Mouse (Mus musculus): ENCODE data around the gene Aup1. TPM values are rescaled to one million over a fixed set of nuclear protein-coding genes. Genes with fewer than 3 reads are reported as not detected.

The Aup1 gene
- polyA plus RNA-seq, 1 experiment = 867 TPM

- 87% methylated on average over 4 of the region's 4 CpGs for WGBS
These were observed 29.1 kb upstream of the Aup1 start for GRCm38 (mm10) chr6:83025221-83025620.

GRCm38 (mm10) chr6:83027293-83027692 is 27.0 kb upstream of the Aup1 start:
- TF ChIP-seq POLR2A (IDR thresholded peaks at IDR 0.05; ENCODE audit: control insufficient read depth, extremely low read depth, insufficient read depth, low read length, poor library complexity) (no peak), CTCF (IDR thresholded peaks at IDR 0.05; ENCODE audit: borderline replicate concordance, control insufficient read depth, extremely low read depth, insufficient read depth, low read length, poor library complexity) (no peak)
- no peak for DNase-seq
- Histone ChIP-seq H3K4me3 (ENCODE audit: control insufficient read depth, insufficient read depth, low read length) (no peak overlapping the region), H3K36me3 (ENCODE audit: control insufficient read depth, insufficient read depth, low read length) (no peaks in the 10 kb centered on the region), H3K27ac (ENCODE audit: control insufficient read depth, insufficient read depth, low read length) (no peak overlapping the region), H3K4me1 (replicated peaks; ENCODE audit: control insufficient read depth, insufficient read depth, low read length) (peaks cover 5% of the 10 kb centered on the region), H3K27me3 (ENCODE audit: control insufficient read depth, insufficient read depth, low read length) (no peaks in the 10 kb centered on the region)
- WGBS = 80% methylated on average over 8 of the region's 8 CpGs

More at GRCm38 (mm10) chr6:83025221-83025620, 29.1 kb upstream of the Aup1 start:
- H3K27me3 ChIP-seq (ENCODE audit: control insufficient read depth, insufficient read depth, low read length) = no peaks in the 10 kb centered on the region
- H3K4me1 ChIP-seq (replicated peaks; ENCODE audit: control insufficient read depth, insufficient read depth, low read length) = no peaks in the 10 kb centered on the region
- H3K36me3 ChIP-seq (ENCODE audit: control insufficient read depth, insufficient read depth, low read length) = no peaks in the 10 kb centered on the region
- no peak for DNase-seq
- no peak for TF ChIP-seq CTCF (IDR thresholded peaks at IDR 0.05; ENCODE audit: borderline replicate concordance, control insufficient read depth, extremely low read depth, insufficient read depth, low read length, poor library complexity)
- TF ChIP-seq POLR2A (IDR thresholded peaks at IDR 0.05; ENCODE audit: control insufficient read depth, extremely low read depth, insufficient read depth, low read length, poor library complexity) = no peak
- H3K4me3 ChIP-seq (ENCODE audit: control insufficient read depth, insufficient read depth, low read length) = no peak overlapping the region
- no peak overlapping the region for H3K27ac ChIP-seq (ENCODE audit: control insufficient read depth, insufficient read depth, low read length)

GRCm38 (mm10) chr6:83027706-83028105 is 26.6 kb upstream of the Aup1 start:
- no peaks in the 10 kb centered on the region for H3K27me3 ChIP-seq (ENCODE audit: control insufficient read depth, insufficient read depth, low read length)
- no peaks in the 10 kb centered on the region for H3K36me3 ChIP-seq (ENCODE audit: control insufficient read depth, insufficient read depth, low read length)
- peaks cover 9% of the 10 kb centered on the region for H3K4me1 ChIP-seq (replicated peaks; ENCODE audit: control insufficient read depth, insufficient read depth, low read length)
- H3K27ac ChIP-seq (ENCODE audit: control insufficient read depth, insufficient read depth, low read length) = no peak overlapping the region
- no peak for TF ChIP-seq POLR2A (IDR thresholded peaks at IDR 0.05; ENCODE audit: control insufficient read depth, extremely low read depth, insufficient read depth, low read length, poor library complexity)
- no peak for TF ChIP-seq CTCF (IDR thresholded peaks at IDR 0.05; ENCODE audit: borderline replicate concordance, control insufficient read depth, extremely low read depth, insufficient read depth, low read length, poor library complexity)
- 34% methylated on average over 8 of the region's 9 CpGs for WGBS
- DNase-seq = no peak
- H3K4me3 ChIP-seq (ENCODE audit: control insufficient read depth, insufficient read depth, low read length) = no peak overlapping the region

GRCm38 (mm10) chr6:83029777-83030176 is 24.5 kb upstream of the Aup1 start:
- no peak for DNase-seq
- Histone ChIP-seq H3K27me3 (ENCODE audit: control insufficient read depth, insufficient read depth, low read length) (no peaks in the 10 kb centered on the region), H3K4me3 (ENCODE audit: control insufficient read depth, insufficient read depth, low read length) (no peak overlapping the region), H3K27ac (ENCODE audit: control insufficient read depth, insufficient read depth, low read length) (no peak overlapping the region), H3K4me1 (replicated peaks; ENCODE audit: control insufficient read depth, insufficient read depth, low read length) (peaks cover 15% of the 10 kb centered on the region), H3K36me3 (ENCODE audit: control insufficient read depth, insufficient read depth, low read length) (no peaks in the 10 kb centered on the region)
- 92% methylated on average over 10 of the region's 10 CpGs for WGBS
- no peak for TF ChIP-seq POLR2A (IDR thresholded peaks at IDR 0.05; ENCODE audit: control insufficient read depth, extremely low read depth, insufficient read depth, low read length, poor library complexity)
- no peak for TF ChIP-seq CTCF (IDR thresholded peaks at IDR 0.05; ENCODE audit: borderline replicate concordance, control insufficient read depth, extremely low read depth, insufficient read depth, low read length, poor library complexity)

GRCm38 (mm10) chr6:83031111-83031510 is 23.2 kb upstream of the Aup1 start:
- Histone ChIP-seq H3K4me1 (replicated peaks; ENCODE audit: control insufficient read depth, insufficient read depth, low read length) (peaks cover 15% of the 10 kb centered on the region), H3K4me3 (ENCODE audit: control insufficient read depth, insufficient read depth, low read length) (no peak overlapping the region), H3K27ac (ENCODE audit: control insufficient read depth, insufficient read depth, low read length) (no peak overlapping the region), H3K36me3 (ENCODE audit: control insufficient read depth, insufficient read depth, low read length) (no peaks in the 10 kb centered on the region), H3K27me3 (ENCODE audit: control insufficient read depth, insufficient read depth, low read length) (no peaks in the 10 kb centered on the region)
- no peak for DNase-seq
- WGBS = 96% methylated on average over 7 of the region's 7 CpGs
- TF ChIP-seq CTCF (IDR thresholded peaks at IDR 0.05; ENCODE audit: borderline replicate concordance, control insufficient read depth, extremely low read depth, insufficient read depth, low read length, poor library complexity) = no peak

- no peak for TF ChIP-seq CTCF (IDR thresholded peaks at IDR 0.05; ENCODE audit: borderline replicate concordance, control insufficient read depth, extremely low read depth, insufficient read depth, low read length, poor library complexity)
- no peak for TF ChIP-seq POLR2A (IDR thresholded peaks at IDR 0.05; ENCODE audit: control insufficient read depth, extremely low read depth, insufficient read depth, low read length, poor library complexity)
These were observed 22.3 kb upstream of the Aup1 start for GRCm38 (mm10) chr6:83031921-83032590.

GRCm38 (mm10) chr6:83032769-83033191 is 21.5 kb upstream of the Aup1 start:
- H3K4me3 ChIP-seq (ENCODE audit: control insufficient read depth, insufficient read depth, low read length) = peak overlapping the region; percentile 82
- DNase-seq = peak; percentile 47
- H3K27me3 ChIP-seq (ENCODE audit: control insufficient read depth, insufficient read depth, low read length) = no peaks in the 10 kb centered on the region
- H3K4me1 ChIP-seq (replicated peaks; ENCODE audit: control insufficient read depth, insufficient read depth, low read length) = peaks cover 15% of the 10 kb centered on the region
- no peaks in the 10 kb centered on the region for H3K36me3 ChIP-seq (ENCODE audit: control insufficient read depth, insufficient read depth, low read length)
- H3K27ac ChIP-seq (ENCODE audit: control insufficient read depth, insufficient read depth, low read length) = no peak overlapping the region
- WGBS = under 1% methylated on average over 31 of the region's 31 CpGs
- TF ChIP-seq CTCF (IDR thresholded peaks at IDR 0.05; ENCODE audit: borderline replicate concordance, control insufficient read depth, extremely low read depth, insufficient read depth, low read length, poor library complexity) = no peak; the same call in 1 of the 2 replicates
- no peak for TF ChIP-seq POLR2A (IDR thresholded peaks at IDR 0.05; ENCODE audit: control insufficient read depth, extremely low read depth, insufficient read depth, low read length, poor library complexity)

More at GRCm38 (mm10) chr6:83031921-83032590, 22.3 kb upstream of the Aup1 start:
- peaks cover 15% of the 10 kb centered on the region for H3K4me1 ChIP-seq (replicated peaks; ENCODE audit: control insufficient read depth, insufficient read depth, low read length)
- H3K4me3 ChIP-seq (ENCODE audit: control insufficient read depth, insufficient read depth, low read length) = peak overlapping the region; percentile 82; the same call in 1 of the 2 replicates
- no peaks in the 10 kb centered on the region for H3K36me3 ChIP-seq (ENCODE audit: control insufficient read depth, insufficient read depth, low read length)
- 89% methylated on average over 18 of the region's 18 CpGs for WGBS
- H3K27ac ChIP-seq (ENCODE audit: control insufficient read depth, insufficient read depth, low read length) = no peak overlapping the region
- no peaks in the 10 kb centered on the region for H3K27me3 ChIP-seq (ENCODE audit: control insufficient read depth, insufficient read depth, low read length)
- DNase-seq = no peak
